Mouse (Mus musculus) hindlimb bud, embryonic 11.5 days (tissue): ENCODE results near the gene Kpnb1.
"Not testable (repeated sequence)": the region's sequence is repeated elsewhere in the genome, so short reads cannot be mapped to it uniquely, and the experiment has no call there.

Source experiments
- DNase-seq: peaks from one replicate; pipeline ENCODE4 v3.0.0-alpha.2; 2012; ENCODE audit warnings: low read depth, low spot score; ENCODE audit errors: extremely low spot score

The Kpnb1 gene

GRCm38 (mm10) chr11:97187764-97188642 is at the start of gene Kpnb1:
Gene Kpnb1, minus strand, starts transcription at chr11:97187881.
- DNase-seq: peak; percentile 87

DNA sequence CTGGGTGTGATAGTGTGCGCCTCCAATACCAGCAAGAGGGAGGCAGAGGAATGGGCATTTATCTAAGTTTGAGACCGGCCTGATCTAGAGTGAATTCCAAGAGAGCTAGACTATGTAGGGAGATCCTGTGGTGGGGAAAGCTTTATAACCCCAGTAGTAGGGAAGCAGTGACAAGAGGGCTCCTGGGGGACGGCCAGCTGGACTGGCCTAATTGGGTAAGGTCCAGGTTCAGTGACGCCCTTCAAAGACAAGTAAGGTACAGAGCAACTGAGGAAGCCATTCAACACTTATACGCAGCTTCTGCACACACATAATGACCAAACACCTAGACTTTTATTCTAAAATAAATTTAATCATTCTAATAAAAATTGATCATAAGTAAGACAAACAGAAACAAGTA is 44.8 kb upstream of the Kpnb1 start:
- DNase-seq: no peak

DNA sequence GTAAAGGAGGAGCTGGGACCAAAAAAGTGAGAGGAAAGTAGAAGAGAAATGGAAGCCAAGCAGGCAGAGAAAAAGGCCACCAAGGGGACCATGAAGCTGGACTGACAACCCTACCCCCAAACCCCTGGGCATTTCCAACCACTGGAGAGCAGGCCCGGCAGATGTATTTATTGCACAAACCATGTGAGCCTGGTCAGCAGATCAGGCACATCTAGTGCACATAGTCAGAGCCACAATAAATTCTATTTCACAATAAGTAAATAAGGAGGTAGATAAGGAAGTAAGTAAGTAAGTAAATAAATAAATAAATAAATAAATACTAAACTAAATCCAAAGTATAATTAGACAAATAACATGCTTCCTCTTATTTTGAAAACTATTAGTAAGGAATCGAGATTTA is 41.7 kb upstream of the Kpnb1 start:
- DNase-seq: no peak

GRCm38 (mm10) chr11:97228985-97229384 is 41.3 kb upstream of the Kpnb1 start:
- DNase-seq: no peak

GRCm38 (mm10) chr11:97226131-97226530 is 38.5 kb upstream of the Kpnb1 start:
- no peak for DNase-seq

DNA sequence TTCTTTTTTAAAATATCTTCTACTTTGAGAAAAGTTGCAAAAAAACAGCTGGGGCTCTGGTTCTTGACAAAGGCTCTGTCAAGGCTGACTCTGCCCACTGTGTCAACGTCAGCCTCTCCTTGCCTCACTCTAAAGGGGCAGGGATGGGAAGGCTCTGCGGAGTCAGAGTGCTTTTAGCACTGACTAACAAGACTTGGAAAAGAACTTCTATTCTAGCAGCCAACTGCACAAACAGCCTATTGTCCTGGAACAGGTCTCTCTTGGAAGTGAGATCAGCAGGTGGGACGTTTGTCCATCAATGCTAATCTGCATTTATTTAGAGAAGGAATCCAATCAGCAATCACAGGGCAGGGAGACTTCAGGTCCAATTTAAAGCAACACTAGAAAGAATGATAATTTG is 35.8 kb upstream of the Kpnb1 start:
- no peak for DNase-seq

GRCm38 (mm10) chr11:97221611-97222010 is 33.9 kb upstream of the Kpnb1 start:
- DNase-seq: no peak

- no peak for DNase-seq
Observed at GRCm38 (mm10) chr11:97220211-97220610, 32.5 kb upstream of the Kpnb1 start.

DNA sequence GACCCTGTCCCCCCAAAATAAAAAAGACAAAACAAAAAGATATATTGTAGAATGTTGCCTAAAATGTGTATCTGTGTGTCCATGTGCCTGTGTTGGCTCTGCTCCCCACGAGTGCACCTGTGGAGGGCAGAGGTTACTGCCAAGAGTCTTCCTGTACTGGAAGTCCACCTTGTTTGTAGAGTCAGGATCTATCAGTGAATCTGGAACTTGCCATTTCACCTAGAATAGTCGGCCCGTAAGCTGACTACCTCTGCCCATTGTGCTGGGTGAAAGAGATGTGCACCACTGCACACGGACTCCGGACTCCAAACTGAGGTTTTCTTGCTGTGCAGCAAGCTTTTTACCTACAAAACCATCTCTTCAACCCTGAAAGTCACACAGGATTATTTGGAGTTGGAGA is 26.7 kb upstream of the Kpnb1 start:
- DNase-seq: no peak

DNA sequence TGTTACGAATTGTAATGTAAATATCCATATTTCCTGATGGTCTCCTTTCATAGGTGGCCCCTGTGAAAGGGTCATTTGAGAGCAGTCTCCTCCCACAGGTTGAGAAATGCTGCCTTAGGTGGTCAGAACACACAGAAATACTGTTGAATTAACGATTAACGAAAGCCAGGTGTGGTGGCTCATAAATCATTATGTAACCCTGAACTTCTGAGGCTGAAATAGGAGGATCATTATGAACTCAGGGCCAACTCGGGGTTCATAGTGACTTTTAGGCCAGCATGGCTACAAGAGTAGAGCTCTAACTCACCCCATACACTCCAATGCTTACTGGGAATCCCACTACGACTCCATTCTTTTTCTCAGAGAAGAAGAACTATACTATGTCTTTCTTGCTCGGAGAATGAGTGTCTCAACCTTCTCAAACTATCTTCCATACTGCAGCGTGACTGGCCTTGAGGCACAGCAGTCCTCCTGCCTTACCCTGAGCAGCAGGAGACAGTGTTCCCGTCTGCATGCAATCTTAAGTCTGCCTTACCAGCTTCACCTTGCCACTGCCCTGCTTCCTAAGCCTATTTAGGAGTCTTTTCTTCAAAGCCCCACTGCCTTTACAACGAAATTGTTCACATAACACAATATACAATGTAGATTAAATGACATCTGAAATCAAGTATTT is 23.2 kb upstream of the Kpnb1 start:
- no peak for DNase-seq

DNA sequence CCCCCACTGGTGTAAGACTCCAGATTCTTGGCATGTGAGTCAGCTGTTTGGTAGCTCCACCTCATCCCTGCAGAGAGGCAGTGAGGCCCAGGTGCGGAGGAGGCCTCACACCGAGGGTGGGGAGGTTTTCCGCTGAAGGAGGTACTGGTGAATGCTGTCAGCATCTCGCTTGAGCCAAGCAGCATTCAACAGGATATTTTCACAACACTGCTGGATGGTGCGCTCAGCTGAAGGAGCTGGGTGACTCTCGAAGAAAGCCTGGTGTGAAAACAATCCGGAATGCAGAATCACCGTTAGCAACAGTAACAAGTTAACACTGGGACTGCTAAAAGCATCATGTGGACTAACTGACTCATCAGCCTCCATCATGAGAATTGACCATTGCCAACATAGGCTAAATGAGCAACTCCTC is 19.3 kb upstream of the Kpnb1 start:
- DNase-seq: no peak

DNA sequence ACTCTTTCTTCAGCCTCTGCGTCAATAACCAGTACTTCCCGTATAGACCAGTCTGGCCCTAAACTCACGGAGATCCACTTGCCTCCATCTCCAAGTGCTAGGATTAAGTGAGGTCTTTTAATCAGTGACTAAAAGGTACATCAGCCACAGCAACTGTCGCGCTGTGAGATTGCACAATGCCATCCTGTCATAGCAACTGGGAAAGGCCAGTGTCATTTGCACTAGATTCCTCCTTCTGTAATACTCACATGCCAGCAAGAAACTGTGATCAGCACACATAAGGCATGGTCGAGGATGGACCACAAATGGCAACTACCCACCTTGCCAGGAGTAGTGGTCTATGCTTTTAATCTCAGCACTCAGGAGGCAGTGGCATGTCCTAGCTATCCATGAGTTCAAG is 11.8 kb upstream of the Kpnb1 start:
- DNase-seq: no peak

GRCm38 (mm10) chr11:97198601-97199000 is 10.9 kb upstream of the Kpnb1 start:
- no peak for DNase-seq

DNA sequence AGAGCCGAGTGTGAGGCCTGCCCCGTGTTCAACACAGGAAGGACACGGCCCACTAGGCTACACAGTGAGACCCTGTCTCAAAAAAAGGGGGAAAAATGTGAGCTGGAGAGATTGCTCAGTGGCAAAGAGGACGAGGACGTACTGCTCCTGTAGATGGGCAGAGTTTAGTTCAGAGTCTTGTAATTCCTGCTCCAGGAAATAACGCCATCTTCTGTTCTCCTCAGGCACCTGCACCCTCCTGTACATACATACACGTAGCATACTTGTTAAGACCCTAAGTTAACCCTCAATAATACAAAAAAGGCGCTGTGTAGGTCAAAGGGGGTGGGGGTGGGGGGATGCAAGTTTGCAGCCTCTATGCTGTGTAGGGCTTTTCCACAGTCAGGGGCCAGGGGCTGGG is 9.3 kb upstream of the Kpnb1 start:
- DNase-seq: no peak

DNA sequence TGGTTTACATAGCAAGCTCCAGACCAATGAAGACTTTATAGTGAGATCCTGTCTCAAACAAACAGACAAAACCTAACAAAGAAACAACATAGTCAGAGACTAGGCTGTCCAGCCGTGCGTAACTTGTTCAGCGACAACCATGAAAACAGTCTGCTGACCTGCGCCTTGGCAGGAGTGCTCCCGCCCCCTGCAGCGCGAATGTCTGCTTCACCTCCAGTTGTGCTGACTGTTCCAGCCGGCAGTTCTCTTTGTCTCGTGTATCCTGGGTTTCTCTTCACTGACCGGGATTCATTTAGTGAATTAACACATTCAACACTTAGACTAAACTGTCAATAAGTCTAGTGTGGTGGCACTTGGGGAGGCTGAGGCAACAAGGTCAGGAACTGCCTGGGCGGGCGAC is 8.9 kb upstream of the Kpnb1 start:
- no peak for DNase-seq

DNA sequence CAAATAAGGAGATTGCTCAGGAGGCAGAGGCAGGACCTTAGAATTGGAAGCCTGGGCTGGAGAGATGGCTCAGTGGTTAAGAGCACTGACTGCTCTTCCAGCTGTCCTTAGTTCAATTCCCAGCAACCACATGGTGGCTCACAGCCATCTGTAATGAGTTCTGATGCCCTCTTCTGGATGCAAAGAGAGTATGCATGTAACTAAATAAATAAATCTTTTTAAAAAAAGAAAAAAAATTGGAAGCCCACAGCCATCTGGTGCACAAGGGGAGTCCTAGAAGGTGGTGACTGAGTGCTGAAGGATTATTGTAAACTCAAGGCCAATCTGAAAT is 4.9 kb upstream of the Kpnb1 start:
- no peak for DNase-seq

GRCm38 (mm10) chr11:97191915-97192620 is 4.4 kb upstream of the Kpnb1 start:
- no peak for DNase-seq

- no peak for DNase-seq
Observed at GRCm38 (mm10) chr11:97190992-97191391, 3.3 kb upstream of the Kpnb1 start.

GRCm38 (mm10) chr11:97189645-97190044 is 2.0 kb upstream of the Kpnb1 start:
- not testable (repeated sequence) for DNase-seq

- no peak for DNase-seq
Observed at GRCm38 (mm10) chr11:97189231-97189630, 1.6 kb upstream of the Kpnb1 start.

DNA sequence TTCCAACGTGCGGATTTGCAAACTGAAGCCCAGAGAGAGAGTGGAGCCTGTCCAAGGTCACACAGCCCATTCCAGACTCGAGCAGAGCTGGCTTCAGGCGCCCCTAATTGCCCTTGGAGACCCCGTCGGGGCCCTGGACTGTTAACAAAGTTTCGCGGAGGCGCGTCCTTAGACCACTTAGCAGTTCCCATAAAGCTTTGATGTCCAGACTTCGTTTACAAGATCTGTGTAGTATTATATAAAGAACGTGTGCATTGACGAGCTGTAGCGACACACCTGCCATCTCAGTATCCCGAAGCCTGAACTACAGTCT is 918 bp upstream of the Kpnb1 start:
- peak; percentile 47 for DNase-seq
